In the genomic region with DNA sequence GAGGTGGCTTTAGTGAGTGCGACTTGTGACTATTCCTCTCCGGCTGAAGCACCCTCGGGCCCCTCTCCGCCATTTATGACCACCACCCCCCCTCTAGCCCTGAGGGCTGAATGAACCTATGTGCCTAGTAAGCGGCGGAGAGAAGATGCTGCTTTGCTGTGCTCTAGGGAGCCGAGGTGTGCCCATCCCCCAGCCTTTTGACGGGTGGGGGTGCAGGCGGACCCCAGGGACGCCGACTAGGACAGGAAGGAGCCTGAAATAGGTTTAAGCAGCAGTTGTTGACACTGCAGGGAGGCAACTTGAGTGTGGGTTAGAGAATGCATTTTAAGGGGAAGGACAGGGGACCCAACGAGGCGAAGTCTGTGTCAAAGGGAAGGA, we compare ENCODE assay signal across 8 mouse cellular contexts. TPM values are rescaled to one million over a fixed set of nuclear protein-coding genes. Genes with fewer than 3 reads are reported as not detected.
DNase-seq lines count a peak whose midpoint lies in the region; ATAC-seq and TF ChIP-seq lines count a peak whose summit lies in the region.

No protein-coding gene starts in this region.

- ATAC-seq in forebrain, embryonic 16.5 days, result no peak
- no peak for ATAC-seq in liver, embryonic 15.5 days (ENCODE audit: insufficient read depth)
- ATAC-seq in stomach, embryonic 15.5 days (ENCODE audit: insufficient read depth, low FRiP score, low read depth), result no peak

- no peaks in the 10 kb centered on the region for H3K9me3 ChIP-seq in heart, embryonic 10.5 days
- H3K9me3 ChIP-seq in ES-Bruce4 (replicated peaks; ENCODE audit: control insufficient read depth, insufficient read depth, low read length, poor library complexity, severe bottlenecking), result no peaks in the 10 kb centered on the region
- no peaks in the 10 kb centered on the region for H3K9me3 ChIP-seq in forebrain, embryonic 16.5 days (ENCODE audit: control insufficient read depth, low read length)
- H3K9me3 ChIP-seq in liver, embryonic 15.5 days (replicated peaks), result no peaks in the 10 kb centered on the region
- H3K9me3 ChIP-seq in stomach, embryonic 15.5 days, result no peaks in the 10 kb centered on the region

- no peak for TF ChIP-seq EP300 in ES-Bruce4 (IDR thresholded peaks at IDR 0.05; ENCODE audit: insufficient read depth, low read depth, low read length)

- peak overlapping the region; percentile 42 for H3K27ac ChIP-seq in heart, embryonic 10.5 days
- no peak overlapping the region for H3K27ac ChIP-seq in ES-Bruce4 (ENCODE audit: insufficient read depth, low read length)
- no peak overlapping the region for H3K27ac ChIP-seq in forebrain, embryonic 16.5 days (ENCODE audit: low read length)
- H3K27ac ChIP-seq in liver, embryonic 15.5 days (replicated peaks), result no peak overlapping the region
- H3K27ac ChIP-seq in stomach, embryonic 15.5 days, result no peak overlapping the region

- no peak for TF ChIP-seq POLR2A in ES-Bruce4 (IDR thresholded peaks at IDR 0.05; ENCODE audit: insufficient read depth, low read length)

- peak overlapping the region; percentile 30 for H3K9ac ChIP-seq in ES-Bruce4 (ENCODE audit: low read depth, poor library complexity, severe bottlenecking)
- H3K9ac ChIP-seq in forebrain, embryonic 16.5 days (replicated peaks; ENCODE audit: low read depth, low read length), result peak overlapping the region; percentile 55
- H3K9ac ChIP-seq in liver, embryonic 15.5 days, result no peak overlapping the region
- H3K9ac ChIP-seq in stomach, embryonic 15.5 days, result 0 out of 2 replicates have a peak overlapping the region, but pooled peaks have one; percentile 9

- intact Hi-C loops in heart, postnatal 25 days (cut with DNase I), result no loop called here
- intact Hi-C loops in left cerebral cortex, postnatal 4 days (cut with DNase I), result no loop called here

- peak overlapping the region; percentile 80 for H3K4me2 ChIP-seq in forebrain, embryonic 16.5 days (ENCODE audit: low read length)
- peak overlapping the region; percentile 63 for H3K4me2 ChIP-seq in liver, embryonic 15.5 days
- peak overlapping the region; percentile 96 for H3K4me2 ChIP-seq in stomach, embryonic 15.5 days

- WGBS in heart, embryonic 10.5 days, result under 1% methylated on average over 13 of the region's 13 CpGs
- WGBS in forebrain, embryonic 16.5 days, result under 1% methylated on average over 13 of the region's 13 CpGs
- 1% methylated on average over 13 of the region's 13 CpGs for WGBS in liver, embryonic 15.5 days (ENCODE audit: insufficient replicate concordance)
- 1% methylated on average over 13 of the region's 13 CpGs for WGBS in stomach, embryonic 15.5 days

- H3K4me3 ChIP-seq in heart, embryonic 10.5 days, result peak overlapping the region; percentile 65
- H3K4me3 ChIP-seq in ES-Bruce4 (ENCODE audit: low read depth, low read length), result peak overlapping the region; percentile 73
- H3K4me3 ChIP-seq in forebrain, embryonic 16.5 days (replicated peaks; ENCODE audit: low read length), result peak overlapping the region; percentile 50
- H3K4me3 ChIP-seq in liver, embryonic 15.5 days (replicated peaks), result peak overlapping the region; percentile 44
- peak overlapping the region; percentile 49 for H3K4me3 ChIP-seq in stomach, embryonic 15.5 days (replicated peaks)

- TF ChIP-seq CTCF in ES-Bruce4 (IDR thresholded peaks at IDR 0.05; ENCODE audit: low read depth, low read length), result no peak

- peaks cover 38% of the 10 kb centered on the region for H3K4me1 ChIP-seq in heart, embryonic 10.5 days
- no peaks in the 10 kb centered on the region for H3K4me1 ChIP-seq in ES-Bruce4 (ENCODE audit: control insufficient read depth, insufficient read depth, low read length)
- peaks cover 30% of the 10 kb centered on the region for H3K4me1 ChIP-seq in forebrain, embryonic 16.5 days (replicated peaks; ENCODE audit: control insufficient read depth, insufficient read depth, low read length)
- peaks cover 42% of the 10 kb centered on the region for H3K4me1 ChIP-seq in liver, embryonic 15.5 days (replicated peaks)
- peaks cover 31% of the 10 kb centered on the region for H3K4me1 ChIP-seq in stomach, embryonic 15.5 days

- H3K27me3 ChIP-seq in heart, embryonic 10.5 days (ENCODE audit: insufficient read depth, poor library complexity, severe bottlenecking), result peaks cover 90% of the 10 kb centered on the region
- H3K27me3 ChIP-seq in ES-Bruce4 (ENCODE audit: control insufficient read depth, insufficient read depth, low read length, poor library complexity, severe bottlenecking), result peaks cover 12% of the 10 kb centered on the region; the same call in 1 of the 2 replicates
- H3K27me3 ChIP-seq in forebrain, embryonic 16.5 days (replicated peaks; ENCODE audit: control insufficient read depth, insufficient read depth, low read length), result peaks cover 58% of the 10 kb centered on the region
- peaks cover 92% of the 10 kb centered on the region for H3K27me3 ChIP-seq in liver, embryonic 15.5 days
- H3K27me3 ChIP-seq in stomach, embryonic 15.5 days (replicated peaks), result peaks cover 63% of the 10 kb centered on the region

- no peak for DNase-seq in heart, embryonic 10.5 days (ENCODE audit: low spot score)
- DNase-seq in heart, postnatal 25 days (ENCODE audit: low spot score), result no peak
- DNase-seq in kidney, postnatal 25 days, result no peak
- no peak for DNase-seq in left cerebral cortex, postnatal 4 days

- no peaks in the 10 kb centered on the region for H3K36me3 ChIP-seq in heart, embryonic 10.5 days
- H3K36me3 ChIP-seq in ES-Bruce4 (ENCODE audit: control insufficient read depth, insufficient read depth, low read length, poor library complexity, severe bottlenecking), result no peaks in the 10 kb centered on the region
- no peaks in the 10 kb centered on the region for H3K36me3 ChIP-seq in forebrain, embryonic 16.5 days (ENCODE audit: control insufficient read depth, insufficient read depth)
- no peaks in the 10 kb centered on the region for H3K36me3 ChIP-seq in liver, embryonic 15.5 days (replicated peaks)
- H3K36me3 ChIP-seq in stomach, embryonic 15.5 days, result no peaks in the 10 kb centered on the region

RNA-seq across cellular contexts. Expression of gene Bahd1, which starts 3.3 kb away (rescaled TPM):
- 3.3 and 4.4 TPM in 2 replicates for polyA plus RNA-seq in heart, embryonic 10.5 days (2016; fragmentation: Nextera tagmentation; extraction: Ambion mirVana)
- 10 to 100 TPM; 14.7 to 18.2 TPM for total RNA-seq in heart, postnatal 25 days (2021)
- polyA plus RNA-seq in ES-Bruce4 (2011; ENCODE audit: insufficient read depth, insufficient read length, low read depth, missing spikeins), result 12.2 and 14.1 TPM in 2 replicates
- polyA plus RNA-seq in forebrain, embryonic 16.5 days (2015; fragmentation: Nextera tagmentation; extraction: Ambion mirVana), result 5.7 and 6.5 TPM in 2 replicates
- polyA plus RNA-seq in liver, embryonic 15.5 days (2015; fragmentation: Nextera tagmentation; extraction: Ambion mirVana), result 3.2 and 4.3 TPM in 2 replicates
- 5.7 TPM in 2 replicates for polyA plus RNA-seq in stomach, embryonic 15.5 days (2015; fragmentation: Nextera tagmentation; extraction: Ambion mirVana)
- total RNA-seq in left cerebral cortex, postnatal 4 days (2021), result 10 to 100 TPM; 32.3 to 35.6 TPM

RNA-seq across cellular contexts. Expression of gene Chst14, which starts 29.4 kb away (rescaled TPM):
- polyA plus RNA-seq in heart, embryonic 10.5 days (2016; fragmentation: Nextera tagmentation; extraction: Ambion mirVana), result 18.8 and 20.1 TPM in 2 replicates
- 1 to 10 TPM; 9.3 to 9.8 TPM for total RNA-seq in heart, postnatal 25 days (2021)
- polyA plus RNA-seq in ES-Bruce4 (2011; ENCODE audit: insufficient read depth, insufficient read length, low read depth, missing spikeins), result 9.3 and 10.3 TPM in 2 replicates
- polyA plus RNA-seq in forebrain, embryonic 16.5 days (2015; fragmentation: Nextera tagmentation; extraction: Ambion mirVana), result 5.4 and 6.1 TPM in 2 replicates
- polyA plus RNA-seq in liver, embryonic 15.5 days (2015; fragmentation: Nextera tagmentation; extraction: Ambion mirVana), result 4.5 and 5.7 TPM in 2 replicates
- polyA plus RNA-seq in stomach, embryonic 15.5 days (2015; fragmentation: Nextera tagmentation; extraction: Ambion mirVana), result 26.3 and 26.9 TPM in 2 replicates
- 1 to 10 TPM; 4.0 to 4.3 TPM for total RNA-seq in left cerebral cortex, postnatal 4 days (2021)

RNA-seq across cellular contexts. Expression of gene Ivd, which starts 35.1 kb away (rescaled TPM):
- 67.2 and 82.4 TPM in 2 replicates for polyA plus RNA-seq in heart, embryonic 10.5 days (2016; fragmentation: Nextera tagmentation; extraction: Ambion mirVana)
- total RNA-seq in heart, postnatal 25 days (2021), result 100 to 1,000 TPM; 297 to 304 TPM
- polyA plus RNA-seq in ES-Bruce4 (2011; ENCODE audit: insufficient read depth, insufficient read length, low read depth, missing spikeins), result 28.7 and 30.3 TPM in 2 replicates
- polyA plus RNA-seq in forebrain, embryonic 16.5 days (2015; fragmentation: Nextera tagmentation; extraction: Ambion mirVana), result 45.2 and 50.4 TPM in 2 replicates
- polyA plus RNA-seq in liver, embryonic 15.5 days (2015; fragmentation: Nextera tagmentation; extraction: Ambion mirVana), result 35.8 and 43.5 TPM in 2 replicates
- polyA plus RNA-seq in stomach, embryonic 15.5 days (2015; fragmentation: Nextera tagmentation; extraction: Ambion mirVana), result 55.1 and 58.9 TPM in 2 replicates
- 10 to 100 TPM; 50.7 to 57.6 TPM for total RNA-seq in left cerebral cortex, postnatal 4 days (2021)
